Mouse (Mus musculus): ENCODE data around the gene Polg2.
"Not testable (repeated sequence)": the region's sequence is repeated elsewhere in the genome, so short reads cannot be mapped to it uniquely, and the experiment has no call there.

The Polg2 gene

GRCm38 (mm10) chr11:106779388-106780088 is at the start of gene Polg2:
TSS of gene Polg2 (minus strand) at chr11:106779537.
- peak; percentile 90 for DNase-seq (ENCODE audit: low read depth)

- no peak for DNase-seq (ENCODE audit: low read depth)
These were observed 48.7 kb upstream of the Polg2 start for GRCm38 (mm10) chr11:106828079-106828478.

- DNase-seq (ENCODE audit: low read depth) = no peak
These were observed 45.1 kb upstream of the Polg2 start for GRCm38 (mm10) chr11:106824403-106824802.

GRCm38 (mm10) chr11:106823741-106824140 is 44.4 kb upstream of the Polg2 start:
- no peak for DNase-seq (ENCODE audit: low read depth)

GRCm38 (mm10) chr11:106822911-106823310 is 43.6 kb upstream of the Polg2 start:
- DNase-seq (ENCODE audit: low read depth) = no peak

- no peak for DNase-seq (ENCODE audit: low read depth)
These were observed 43.2 kb upstream of the Polg2 start for GRCm38 (mm10) chr11:106822491-106822890.

GRCm38 (mm10) chr11:106821397-106821796 is 42.1 kb upstream of the Polg2 start:
- no peak for DNase-seq (ENCODE audit: low read depth)

- no peak for DNase-seq (ENCODE audit: low read depth)
These were observed 41.6 kb upstream of the Polg2 start for GRCm38 (mm10) chr11:106820972-106821371.

GRCm38 (mm10) chr11:106820252-106820651 is 40.9 kb upstream of the Polg2 start:
- DNase-seq (ENCODE audit: low read depth) = no peak

- no peak for DNase-seq (ENCODE audit: low read depth)
These were observed 40.3 kb upstream of the Polg2 start for GRCm38 (mm10) chr11:106819595-106819994.

GRCm38 (mm10) chr11:106818341-106818740 is 39.0 kb upstream of the Polg2 start:
- DNase-seq (ENCODE audit: low read depth) = no peak

GRCm38 (mm10) chr11:106817808-106818207 is 38.5 kb upstream of the Polg2 start:
- DNase-seq (ENCODE audit: low read depth) = no peak

GRCm38 (mm10) chr11:106817156-106817555 is 37.8 kb upstream of the Polg2 start:
- no peak for DNase-seq (ENCODE audit: low read depth)

GRCm38 (mm10) chr11:106816316-106816715 is 37.0 kb upstream of the Polg2 start:
- DNase-seq (ENCODE audit: low read depth) = no peak

GRCm38 (mm10) chr11:106815761-106816160 is 36.4 kb upstream of the Polg2 start:
- no peak for DNase-seq (ENCODE audit: low read depth)

- no peak for DNase-seq (ENCODE audit: low read depth)
These were observed 36.0 kb upstream of the Polg2 start for GRCm38 (mm10) chr11:106815331-106815730.

GRCm38 (mm10) chr11:106814601-106815320 is 35.4 kb upstream of the Polg2 start:
- DNase-seq (ENCODE audit: low read depth) = no peak

- DNase-seq (ENCODE audit: low read depth) = no peak
These were observed 33.2 kb upstream of the Polg2 start for GRCm38 (mm10) chr11:106812410-106813136.

GRCm38 (mm10) chr11:106807442-106807841 is 28.1 kb upstream of the Polg2 start:
- not testable (repeated sequence) for DNase-seq (ENCODE audit: low read depth)

GRCm38 (mm10) chr11:106802069-106802627 is 22.8 kb upstream of the Polg2 start:
- DNase-seq (ENCODE audit: low read depth) = no peak

- no peak for DNase-seq (ENCODE audit: low read depth)
These were observed 16.3 kb upstream of the Polg2 start for GRCm38 (mm10) chr11:106795679-106796078.

- no peak for DNase-seq (ENCODE audit: low read depth)
These were observed 14.5 kb upstream of the Polg2 start for GRCm38 (mm10) chr11:106793846-106794245.
